Mouse (Mus musculus): ENCODE results near the gene Cyp2d22. TPM values are rescaled to one million over a fixed set of nuclear protein-coding genes. Genes with fewer than 3 reads are reported as not detected.

The Cyp2d22 gene
- polyA plus RNA-seq (2015; fragmentation: Nextera tagmentation; extraction: Ambion mirVana) = 5.5 TPM in 2 replicates

GRCm38 (mm10) chr15:82379871-82380713, at the start of gene Cyp2d22:
TSS of gene Cyp2d22 (minus strand) at chr15:82380260.
- Histone ChIP-seq H3K4me1 (replicated peaks; ENCODE audit: control insufficient read depth, insufficient read depth) (no peaks in the 10 kb centered on the region; the same call in 1 of the 2 replicates), H3K9me3 (ENCODE audit: control insufficient read depth, low read length) (no peaks in the 10 kb centered on the region), H3K36me3 (ENCODE audit: control insufficient read depth, insufficient read depth, low read length) (no peaks in the 10 kb centered on the region), H3K4me3 (ENCODE audit: low read depth, low read length) (peak within 1 kb of the TSS; percentile 45), H3K9ac (ENCODE audit: low read length) (peak within 1 kb of the TSS; percentile 71), H3K27me3 (ENCODE audit: control insufficient read depth, insufficient read depth, low read length) (no peaks in the 10 kb centered on the region), H3K4me2 (replicated peaks; ENCODE audit: low read depth) (peak within 1 kb of the TSS; percentile 72), H3K27ac (replicated peaks) (peak within 1 kb of the TSS; percentile 92)
- ATAC-seq (ENCODE audit: low FRiP score, low TSS enrichment) = peak; percentile 76
- TF ChIP-seq EP300 (optimal IDR thresholded peaks at IDR 0.05) = no peak
- TF ChIP-seq CTCF (IDR thresholded peaks at IDR 0.05; ENCODE audit: low read depth) = no peak
- DNase-seq (ENCODE audit: low spot score) = peak; percentile 47
- 9% methylated on average over 16 of the region's 24 CpGs for WGBS

- Histone ChIP-seq H3K27me3 (ENCODE audit: control insufficient read depth, insufficient read depth, low read length) (no peaks in the 10 kb centered on the region), H3K9ac (ENCODE audit: low read length) (no peak overlapping the region), H3K4me2 (replicated peaks; ENCODE audit: low read depth) (no peak overlapping the region), H3K9me3 (ENCODE audit: control insufficient read depth, low read length) (no peaks in the 10 kb centered on the region), H3K27ac (replicated peaks) (no peak overlapping the region), H3K4me3 (ENCODE audit: low read depth, low read length) (no peak overlapping the region), H3K36me3 (ENCODE audit: control insufficient read depth, insufficient read depth, low read length) (no peaks in the 10 kb centered on the region), H3K4me1 (replicated peaks; ENCODE audit: control insufficient read depth, insufficient read depth) (no peaks in the 10 kb centered on the region)
- WGBS = 76% methylated on average over 3 of the region's 3 CpGs
- ATAC-seq (ENCODE audit: low FRiP score, low TSS enrichment) (no peak), DNase-seq (ENCODE audit: low spot score) (no peak)
- no peak for TF ChIP-seq CTCF (IDR thresholded peaks at IDR 0.05; ENCODE audit: low read depth)
- no peak for TF ChIP-seq EP300 (optimal IDR thresholded peaks at IDR 0.05)
Observed at GRCm38 (mm10) chr15:82423471-82423870, 43.4 kb upstream of the Cyp2d22 start.

- H3K4me1 ChIP-seq (replicated peaks; ENCODE audit: control insufficient read depth, insufficient read depth) = no peaks in the 10 kb centered on the region
- TF ChIP-seq CTCF (IDR thresholded peaks at IDR 0.05; ENCODE audit: low read depth) (no peak), EP300 (optimal IDR thresholded peaks at IDR 0.05) (no peak)
- no peaks in the 10 kb centered on the region for H3K36me3 ChIP-seq (ENCODE audit: control insufficient read depth, insufficient read depth, low read length)
- H3K4me3 ChIP-seq (ENCODE audit: low read depth, low read length) = no peak overlapping the region
- no peaks in the 10 kb centered on the region for H3K9me3 ChIP-seq (ENCODE audit: control insufficient read depth, low read length)
- H3K9ac ChIP-seq (ENCODE audit: low read length) = no peak overlapping the region
- no peaks in the 10 kb centered on the region for H3K27me3 ChIP-seq (ENCODE audit: control insufficient read depth, insufficient read depth, low read length)
- DNase-seq (ENCODE audit: low spot score) (no peak), ATAC-seq (ENCODE audit: low FRiP score, low TSS enrichment) (no peak)
- H3K27ac ChIP-seq (replicated peaks) = no peak overlapping the region
- no peak overlapping the region for H3K4me2 ChIP-seq (replicated peaks; ENCODE audit: low read depth)
- WGBS = 73% methylated on average over 4 of the region's 4 CpGs
Observed at GRCm38 (mm10) chr15:82422935-82423334, 42.9 kb upstream of the Cyp2d22 start.

GRCm38 (mm10) chr15:82418616-82419015, 38.6 kb upstream of the Cyp2d22 start:
- ATAC-seq (ENCODE audit: low FRiP score, low TSS enrichment) (no peak), DNase-seq (ENCODE audit: low spot score) (no peak)
- no peak overlapping the region for H3K27ac ChIP-seq (replicated peaks)
- H3K4me2 ChIP-seq (replicated peaks; ENCODE audit: low read depth) = no peak overlapping the region
- H3K36me3 ChIP-seq (ENCODE audit: control insufficient read depth, insufficient read depth, low read length) = no peaks in the 10 kb centered on the region
- H3K9ac ChIP-seq (ENCODE audit: low read length) = no peak overlapping the region
- no peaks in the 10 kb centered on the region for H3K27me3 ChIP-seq (ENCODE audit: control insufficient read depth, insufficient read depth, low read length)
- TF ChIP-seq CTCF (IDR thresholded peaks at IDR 0.05; ENCODE audit: low read depth) = no peak
- TF ChIP-seq EP300 (optimal IDR thresholded peaks at IDR 0.05) = no peak
- H3K9me3 ChIP-seq (ENCODE audit: control insufficient read depth, low read length) = no peaks in the 10 kb centered on the region
- H3K4me3 ChIP-seq (ENCODE audit: low read depth, low read length) = no peak overlapping the region
- no peaks in the 10 kb centered on the region for H3K4me1 ChIP-seq (replicated peaks; ENCODE audit: control insufficient read depth, insufficient read depth)
- WGBS = 61% methylated on average over 1 of the region's 1 CpGs

- Histone ChIP-seq H3K36me3 (ENCODE audit: control insufficient read depth, insufficient read depth, low read length) (no peaks in the 10 kb centered on the region), H3K9me3 (ENCODE audit: control insufficient read depth, low read length) (no peaks in the 10 kb centered on the region), H3K4me2 (replicated peaks; ENCODE audit: low read depth) (0 out of 2 replicates have a peak overlapping the region, but pooled peaks have one; percentile 20), H3K4me1 (replicated peaks; ENCODE audit: control insufficient read depth, insufficient read depth) (no peaks in the 10 kb centered on the region), H3K9ac (ENCODE audit: low read length) (peak overlapping the region; percentile 45; the same call in 1 of the 2 replicates), H3K27ac (replicated peaks) (peak overlapping the region; percentile 40; the same call in 1 of the 2 replicates), H3K4me3 (ENCODE audit: low read depth, low read length) (no peak overlapping the region), H3K27me3 (ENCODE audit: control insufficient read depth, insufficient read depth, low read length) (no peaks in the 10 kb centered on the region)
- ATAC-seq (ENCODE audit: low FRiP score, low TSS enrichment) (peak; percentile 97), DNase-seq (ENCODE audit: low spot score) (peak; percentile 86)
- TF ChIP-seq EP300 (optimal IDR thresholded peaks at IDR 0.05) (no peak), CTCF (IDR thresholded peaks at IDR 0.05; ENCODE audit: low read depth) (peak; percentile 93)
- 27% methylated on average over 16 of the region's 16 CpGs for WGBS
Observed at GRCm38 (mm10) chr15:82416797-82417789, 37.0 kb upstream of the Cyp2d22 start.
